Mouse (Mus musculus) neutrophil, adult 59 days (primary cell): Measurements from ENCODE around the gene Mfsd4b2. TPM values are rescaled to one million over a fixed set of nuclear protein-coding genes. Genes with fewer than 3 reads are reported as not detected.

ENCODE experiments used
- total RNA-seq, 2 experiments: library from RNA; stranded (reverse); gene quantifications; 1 replicate in 1 of 2; 2 replicates in 1 of 2; pipeline ENCODE4 v1.2.4; 2023

The Mfsd4b2 gene
- total RNA-seq = not detected

DNA sequence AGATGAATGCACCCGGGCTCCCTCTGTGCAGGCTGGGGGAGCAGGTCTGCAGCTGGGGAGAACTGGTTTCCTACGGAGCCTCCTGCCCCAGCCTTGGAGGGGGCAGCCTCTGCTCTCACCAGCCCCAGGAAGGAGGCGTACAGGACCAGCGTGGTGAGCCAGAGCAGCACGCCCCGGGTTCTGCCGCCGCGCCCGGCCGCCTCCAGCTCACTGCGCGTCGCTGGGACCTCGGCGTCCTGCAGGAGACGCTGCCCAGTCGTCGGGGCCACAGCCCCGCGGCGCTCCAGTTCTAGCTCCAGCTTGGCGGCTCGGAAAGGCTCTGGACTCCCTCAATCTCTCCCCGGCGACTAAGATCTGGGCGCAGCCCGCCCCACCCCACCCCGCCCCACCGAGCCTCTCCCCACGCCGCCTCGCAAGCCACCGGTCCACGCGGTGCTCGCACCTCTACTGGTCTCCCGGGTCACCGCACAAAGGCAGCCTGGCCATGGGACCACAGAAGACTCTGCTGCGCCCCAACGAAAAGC lies at the start of gene Mfsd4b2:
Gene Mfsd4b2, minus strand, starts transcription at position 308 of the 524 bp plus-strand sequence.

DNA sequence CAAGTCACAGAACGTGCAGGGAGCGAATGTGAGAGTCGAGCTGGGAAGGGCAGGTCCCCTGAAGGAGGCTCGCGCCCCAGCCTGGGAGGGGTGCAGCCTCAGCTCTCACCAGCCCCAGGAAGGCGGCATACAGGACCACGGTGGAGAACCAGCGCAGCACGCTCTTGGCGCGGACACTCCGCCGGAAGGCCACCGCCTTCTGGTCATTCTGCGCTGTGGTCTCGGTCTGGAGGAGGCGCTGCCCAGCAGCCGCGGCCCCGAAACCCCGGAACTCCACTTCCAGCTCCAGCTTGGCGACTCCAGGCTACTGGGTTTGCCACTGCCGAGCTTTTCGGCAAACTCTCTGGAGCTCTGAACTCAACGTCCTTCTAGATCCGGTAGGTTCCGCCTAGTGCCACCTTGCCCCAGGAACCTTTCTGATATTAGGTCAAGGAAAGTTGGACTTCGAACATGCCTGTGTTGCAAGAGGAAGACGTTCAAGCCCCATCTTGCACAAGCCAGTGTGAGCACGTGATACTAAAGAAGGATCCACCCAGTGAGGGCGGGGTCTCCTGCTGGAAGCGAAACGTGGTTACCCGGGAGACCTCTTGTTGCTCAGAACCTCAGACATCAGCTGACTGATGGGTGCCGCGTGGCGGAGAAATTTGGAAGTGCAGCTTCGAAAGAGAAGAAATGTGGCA lies 33.2 kb upstream of the Mfsd4b2 start, which contains the start of gene Mfsd4b3:
Gene Mfsd4b3, minus strand, starts transcription at position 393 of the 680 bp plus-strand sequence.

DNA sequence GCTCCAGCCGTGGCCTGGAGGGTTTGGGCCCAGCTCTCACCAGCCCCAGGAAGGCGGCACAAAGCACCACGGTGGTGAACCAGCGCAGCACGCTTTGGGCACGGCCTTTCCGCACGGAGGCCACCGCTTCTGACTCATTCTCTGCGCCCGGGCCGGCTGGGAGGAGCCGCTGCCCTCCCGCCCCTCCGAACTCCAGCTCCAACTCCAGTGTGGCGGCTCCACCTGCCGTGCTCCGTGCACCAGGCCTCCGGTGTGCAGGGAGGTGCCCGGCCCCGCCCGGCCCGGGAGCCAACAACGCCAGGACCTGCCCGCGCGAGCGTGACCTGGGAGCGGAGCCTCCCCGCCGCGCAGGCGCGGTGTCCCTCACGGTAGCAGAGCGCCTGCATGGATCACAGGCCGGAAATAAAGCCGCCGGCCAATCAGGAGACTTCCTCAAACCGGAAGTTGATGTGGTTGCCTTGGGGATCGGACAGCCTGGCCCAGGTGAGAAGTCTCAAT lies 27.8 kb downstream of the Mfsd4b2 start, which contains the start of gene Mfsd4b4:
Gene Mfsd4b4, minus strand, starts transcription at position 365 of the 498 bp plus-strand sequence.

Other genes with a start within 250 kb of the Mfsd4b2 start
- gene Rev3l, start 194.8 kb downstream of the Mfsd4b2 start, total RNA-seq = 10 to 100 TPM; 19.6 to 22.6 TPM
- 1 to 10 TPM; 1.1 to 2.1 TPM for gene Mfsd4b4, start 27.7 kb downstream of the Mfsd4b2 start, total RNA-seq
- 1 to 10 TPM; 1.3 to 1.6 TPM for gene Mfsd4b3, start 33.2 kb upstream of the Mfsd4b2 start, total RNA-seq
- gene Mfsd4b5, start 59.7 kb upstream of the Mfsd4b2 start, total RNA-seq = under 1 TPM; 0.60 to 0.62 TPM
- not detected for gene Mfsd4b1, start 98.3 kb upstream of the Mfsd4b2 start, total RNA-seq
- gene Slc16a10, start 215.3 kb upstream of the Mfsd4b2 start, total RNA-seq = 10 to 100 TPM; 22.2 to 29.1 TPM